Mouse (Mus musculus): ENCODE measurements at regions not wholly inside any gene's neighbourhood (a gene's known extent, or its start where the extent isn't known, plus 50 kb on each side); places are given as distances from the start of the nearest gene placed in this dataset.

- intact Hi-C loops (cut with DNase I) = no loop called here
- DNase-seq (ENCODE audit: extremely low spot score in 1 of 2, low spot score in 2 of 2) = no peak
Observed at GRCm38 (mm10) chr5:75457403-75457802, 117.3 kb upstream of the Kit start.

- intact Hi-C loops (cut with DNase I) = no loop called here
- DNase-seq (ENCODE audit: extremely low spot score in 1 of 2, low spot score in 2 of 2) = no peak
Observed at GRCm38 (mm10) chr5:75458317-75458716, 116.4 kb upstream of the Kit start.

GRCm38 (mm10) chr5:75459758-75460354 lies 114.9 kb upstream of the Kit start:
- intact Hi-C loops (cut with DNase I) = no loop called here
- no peak for DNase-seq (ENCODE audit: extremely low spot score in 1 of 2, low spot score in 2 of 2)

GRCm38 (mm10) chr5:75460414-75461025 lies 114.2 kb upstream of the Kit start:
- intact Hi-C loops (cut with DNase I) = no loop called here
- DNase-seq (ENCODE audit: extremely low spot score in 1 of 2, low spot score in 2 of 2) = no peak

GRCm38 (mm10) chr5:75461368-75461767 lies 113.3 kb upstream of the Kit start:
- no peak for DNase-seq (ENCODE audit: extremely low spot score in 1 of 2, low spot score in 2 of 2)
- intact Hi-C loops (cut with DNase I) = no loop called here

GRCm38 (mm10) chr5:75463591-75463990 lies 111.1 kb upstream of the Kit start:
- intact Hi-C loops (cut with DNase I) = no loop called here
- DNase-seq (ENCODE audit: extremely low spot score in 1 of 2, low spot score in 2 of 2) = no peak

- DNase-seq (ENCODE audit: extremely low spot score in 1 of 2, low spot score in 2 of 2) = no peak
- intact Hi-C loops (cut with DNase I) = no loop called here
Observed at GRCm38 (mm10) chr5:75465701-75466100, 109.0 kb upstream of the Kit start.

- intact Hi-C loops (cut with DNase I) = no loop called here
Observed at GRCm38 (mm10) chr5:75466941-75467340, 107.8 kb upstream of the Kit start.

GRCm38 (mm10) chr5:75467916-75468315 lies 106.8 kb upstream of the Kit start:
- intact Hi-C loops (cut with DNase I) = no loop called here

More at GRCm38 (mm10) chr5:75466941-75467340, 107.8 kb upstream of the Kit start:
- no peak for DNase-seq (ENCODE audit: extremely low spot score in 1 of 2, low spot score in 2 of 2)

GRCm38 (mm10) chr5:75471010-75471409 lies 103.7 kb upstream of the Kit start:
- DNase-seq (ENCODE audit: extremely low spot score in 1 of 2, low spot score in 2 of 2) = no peak
- intact Hi-C loops (cut with DNase I) = no loop called here

More at GRCm38 (mm10) chr5:75467916-75468315, 106.8 kb upstream of the Kit start:
- DNase-seq (ENCODE audit: extremely low spot score in 1 of 2, low spot score in 2 of 2) = no peak

- intact Hi-C loops (cut with DNase I) = no loop called here
- no peak for DNase-seq (ENCODE audit: extremely low spot score in 1 of 2, low spot score in 2 of 2)
Observed at GRCm38 (mm10) chr5:75472484-75472883, 102.2 kb upstream of the Kit start.

GRCm38 (mm10) chr5:75475414-75475813 lies 99.3 kb upstream of the Kit start:
- intact Hi-C loops (cut with DNase I) = no loop called here
- no peak for DNase-seq (ENCODE audit: extremely low spot score in 1 of 2, low spot score in 2 of 2)

GRCm38 (mm10) chr5:75478499-75478898 lies 96.2 kb upstream of the Kit start:
- intact Hi-C loops (cut with DNase I) = no loop called here
- no peak for DNase-seq (ENCODE audit: extremely low spot score in 1 of 2, low spot score in 2 of 2)

GRCm38 (mm10) chr5:75479149-75479548 lies 95.6 kb upstream of the Kit start:
- intact Hi-C loops (cut with DNase I) = no loop called here

GRCm38 (mm10) chr5:75481595-75481994 lies 93.1 kb upstream of the Kit start:
- DNase-seq (ENCODE audit: extremely low spot score in 1 of 2, low spot score in 2 of 2) = no peak
- intact Hi-C loops (cut with DNase I) = no loop called here

More at GRCm38 (mm10) chr5:75479149-75479548, 95.6 kb upstream of the Kit start:
- no peak for DNase-seq (ENCODE audit: extremely low spot score in 1 of 2, low spot score in 2 of 2)

- intact Hi-C loops (cut with DNase I) = no loop called here
- DNase-seq (ENCODE audit: extremely low spot score in 1 of 2, low spot score in 2 of 2) = no peak
Observed at GRCm38 (mm10) chr5:75484330-75484729, 90.4 kb upstream of the Kit start.

GRCm38 (mm10) chr5:75490806-75491205 lies 83.9 kb upstream of the Kit start:
- no peak for DNase-seq (ENCODE audit: extremely low spot score in 1 of 2, low spot score in 2 of 2)
- intact Hi-C loops (cut with DNase I) = no loop called here

- DNase-seq (ENCODE audit: extremely low spot score in 1 of 2, low spot score in 2 of 2) = no peak
- intact Hi-C loops (cut with DNase I) = no loop called here
Observed at GRCm38 (mm10) chr5:75494143-75494542, 80.6 kb upstream of the Kit start.

GRCm38 (mm10) chr5:75499053-75499452 lies 75.7 kb upstream of the Kit start:
- intact Hi-C loops (cut with DNase I) = no loop called here
- DNase-seq (ENCODE audit: extremely low spot score in 1 of 2, low spot score in 2 of 2) = no peak

- no peak for DNase-seq (ENCODE audit: extremely low spot score in 1 of 2, low spot score in 2 of 2)
- intact Hi-C loops (cut with DNase I) = no loop called here
Observed at GRCm38 (mm10) chr5:75499695-75500094, 75.0 kb upstream of the Kit start.
